Mouse (Mus musculus) MEL (cell line): ENCODE data around the gene Capn8. TPM values are rescaled to one million over a fixed set of nuclear protein-coding genes. Genes with fewer than 3 reads are reported as not detected.
A peak's percentile ranks its signal among the peaks of the same experiment; 100 is the strongest.

Experiments
- DNase-seq: peaks from one replicate; pipeline ENCODE4 v3.0.0; 2011; ENCODE audit warnings: low read depth, low spot score
- H3K27ac ChIP-seq: 2 replicates; pipeline ENCODE4 v1.5.1; 2012; ENCODE audit warnings: low read depth, mild to moderate bottlenecking, control low read depth, low read length, moderate library complexity; ENCODE audit not compliant: control insufficient read depth
- H3K27me3 ChIP-seq, 2 experiments: fragments of 150-350 bp in 1 of 2; sonication (generic) in 1 of 2; 2 replicates each; pipeline ENCODE4 v1.6.1; 2012; ENCODE audit warnings: low read length in 2 of 2, mild to moderate bottlenecking in 2 of 2, improper control_type of control experiment in 1 of 2, moderate library complexity in 1 of 2; ENCODE audit not compliant: insufficient read depth in 2 of 2, control insufficient read depth in 1 of 2
- H3K36me3 ChIP-seq, 2 experiments: 2 replicates each; pipeline ENCODE4 v1.6.1; 2012 to 2014; ENCODE audit warnings: low read length in 2 of 2, improper control_type of control experiment in 1 of 2, inconsistent platforms in 1 of 2, mild to moderate bottlenecking in 1 of 2; ENCODE audit not compliant: insufficient read depth in 2 of 2, control insufficient read depth in 1 of 2
- H3K4me1 ChIP-seq, 2 experiments: fragments of 150-350 bp in 1 of 2; sonication (generic) in 1 of 2; 2 replicates each; pipeline ENCODE4 v1.6.1; 2012; ENCODE audit warnings: low read length in 2 of 2, improper control_type of control experiment in 1 of 2, mild to moderate bottlenecking in 1 of 2; ENCODE audit not compliant: insufficient read depth in 2 of 2, control insufficient read depth in 1 of 2
- H3K4me3 ChIP-seq, 2 experiments: fragments of 150-350 bp in 1 of 2; sonication (generic) in 1 of 2; 2 replicates each; pipeline ENCODE4 v1.5.1; 2012; ENCODE audit warnings: low read depth in 2 of 2, low read length in 2 of 2, mild to moderate bottlenecking in 2 of 2, moderate library complexity in 2 of 2, control low read depth in 1 of 2, improper control_type of control experiment in 1 of 2; ENCODE audit not compliant: control insufficient read depth in 1 of 2, insufficient read depth in 1 of 2
- H3K79me2 ChIP-seq: 2 replicates; pipeline ENCODE4 v1.6.1; 2012; ENCODE audit warnings: mild to moderate bottlenecking, low read length, moderate library complexity; ENCODE audit not compliant: control insufficient read depth, poor library complexity, insufficient read depth
- H3K9ac ChIP-seq: 2 replicates; pipeline ENCODE4 v1.6.1; 2012; ENCODE audit warnings: low read depth, mild to moderate bottlenecking, control low read depth, low read length, moderate library complexity; ENCODE audit not compliant: control insufficient read depth, poor library complexity, severe bottlenecking
- H3K9me3 ChIP-seq: fragments of 150-350 bp; sonication (generic); replicated peaks from 2 replicates; pipeline ENCODE4 v1.6.1; 2012; ENCODE audit warnings: mild to moderate bottlenecking, low read length, improper control_type of control experiment, moderate library complexity; ENCODE audit not compliant: insufficient read depth
- CHD2 ChIP-seq: IDR thresholded peaks from 2 replicates; pipeline ENCODE4 v1.6.1; 2011; ENCODE audit warnings: low read length, improper control_type of control experiment
- EP300 ChIP-seq, 2 experiments: IDR thresholded peaks; 2 replicates each; pipeline ENCODE4 v1.6.1; 2011; ENCODE audit warnings: improper control_type of control experiment in 2 of 2, low read length in 2 of 2, low read depth in 1 of 2, mild to moderate bottlenecking in 1 of 2
- GABPA ChIP-seq: IDR thresholded peaks from 2 replicates; pipeline ENCODE4 v1.6.1; 2012; ENCODE audit warnings: low read depth, mild to moderate bottlenecking, inconsistent platforms, low read length, improper control_type of control experiment, moderate library complexity
- HCFC1 ChIP-seq: IDR thresholded peaks from 2 replicates; pipeline ENCODE4 v1.6.1; 2012; ENCODE audit warnings: low read depth, mild to moderate bottlenecking, inconsistent platforms, low read length, improper control_type of control experiment, moderate library complexity
- MEF2A ChIP-seq: IDR thresholded peaks from 2 replicates; pipeline ENCODE4 v1.6.1; 2014; ENCODE audit warnings: low read depth, mild to moderate bottlenecking, inconsistent platforms, low read length, improper control_type of control experiment; ENCODE audit not compliant: poor library complexity, insufficient replicate concordance, severe bottlenecking; ENCODE audit errors: extremely low read depth
- MXI1 ChIP-seq: IDR thresholded peaks from 2 replicates; pipeline ENCODE4 v1.6.1; 2011; ENCODE audit warnings: mild to moderate bottlenecking, low read depth, low read length, improper control_type of control experiment
- MYB ChIP-seq: IDR thresholded peaks from 2 replicates; pipeline ENCODE4 v1.6.1; 2011; ENCODE audit warnings: mild to moderate bottlenecking, low read depth, low read length, improper control_type of control experiment
- NELFE ChIP-seq: IDR thresholded peaks from 2 replicates; pipeline ENCODE4 v1.6.1; 2011; ENCODE audit warnings: low read depth, low read length, improper control_type of control experiment
- POLR2A ChIP-seq, 2 experiments: IDR thresholded peaks; 2 replicates each; pipeline ENCODE4 v1.6.1; 2011 to 2012; ENCODE audit warnings: low read length in 2 of 2, mild to moderate bottlenecking in 2 of 2, control low read depth in 1 of 2, improper control_type of control experiment in 1 of 2, low read depth in 1 of 2, moderate library complexity in 1 of 2; ENCODE audit not compliant: control insufficient read depth in 1 of 2, insufficient read depth in 1 of 2, poor library complexity in 1 of 2
- SIN3A ChIP-seq: IDR thresholded peaks from 2 replicates; pipeline ENCODE4 v1.6.1; 2012; ENCODE audit warnings: low read length, improper control_type of control experiment, inconsistent platforms
- SMC3 ChIP-seq: IDR thresholded peaks from 2 replicates; pipeline ENCODE4 v1.6.1; 2011; ENCODE audit warnings: low read depth, low read length, improper control_type of control experiment
- TBP ChIP-seq: IDR thresholded peaks from 2 replicates; pipeline ENCODE4 v1.8.0; 2011; ENCODE audit warnings: low read depth, low read length, improper control_type of control experiment
- USF2 ChIP-seq, 2 experiments: IDR thresholded peaks; 2 replicates each; pipeline ENCODE4 v1.6.1; 2011 to 2012; ENCODE audit warnings: improper control_type of control experiment in 2 of 2, low read length in 2 of 2, borderline replicate concordance in 1 of 2, inconsistent platforms in 1 of 2, low read depth in 1 of 2, mild to moderate bottlenecking in 1 of 2; ENCODE audit not compliant: insufficient read depth in 1 of 2
- ZC3H11A ChIP-seq: IDR thresholded peaks from 2 replicates; pipeline ENCODE4 v1.6.1; 2012; ENCODE audit warnings: low read depth, mild to moderate bottlenecking, inconsistent platforms, low read length, improper control_type of control experiment
- ZKSCAN1 ChIP-seq: IDR thresholded peaks from 2 replicates; pipeline ENCODE4 v1.6.1; 2012; ENCODE audit warnings: low read depth, mild to moderate bottlenecking, inconsistent platforms, low read length, improper control_type of control experiment, moderate library complexity
- ZMIZ1 ChIP-seq: IDR thresholded peaks from 2 replicates; pipeline ENCODE4 v1.6.1; 2012; ENCODE audit warnings: low read depth, mild to moderate bottlenecking, inconsistent platforms, low read length, improper control_type of control experiment, moderate library complexity
- ZNF384 ChIP-seq: IDR thresholded peaks from 2 replicates; pipeline ENCODE4 v1.6.1; 2012; ENCODE audit warnings: low read depth, mild to moderate bottlenecking, inconsistent platforms, low read length, improper control_type of control experiment
- polyA plus RNA-seq, 2 experiments: library from polyadenylated mRNA; stranded (reverse) in 1 of 2; unstranded in 1 of 2; fragments of >175 nt in 1 of 2; fragments of >200 nt in 1 of 2; gene quantifications; 2 replicates each; pipeline versions ENCODE4 v1.2.1 to v1.2.4; 2012; ENCODE audit warnings: low replicate concordance in 2 of 2, low read depth in 1 of 2; ENCODE audit not compliant: insufficient read length in 2 of 2, insufficient read depth in 1 of 2, missing spikeins in 1 of 2
- total RNA-seq: library from RNA; depleted of rRNA; stranded (reverse); fragments of 300-350 nt; gene quantifications from 2 replicates; pipeline ENCODE4 v1.2.3, GENCODE M21; 2012

The Capn8 gene
- total and polyA plus RNA-seq, 3 experiments, result not detected

DNA sequence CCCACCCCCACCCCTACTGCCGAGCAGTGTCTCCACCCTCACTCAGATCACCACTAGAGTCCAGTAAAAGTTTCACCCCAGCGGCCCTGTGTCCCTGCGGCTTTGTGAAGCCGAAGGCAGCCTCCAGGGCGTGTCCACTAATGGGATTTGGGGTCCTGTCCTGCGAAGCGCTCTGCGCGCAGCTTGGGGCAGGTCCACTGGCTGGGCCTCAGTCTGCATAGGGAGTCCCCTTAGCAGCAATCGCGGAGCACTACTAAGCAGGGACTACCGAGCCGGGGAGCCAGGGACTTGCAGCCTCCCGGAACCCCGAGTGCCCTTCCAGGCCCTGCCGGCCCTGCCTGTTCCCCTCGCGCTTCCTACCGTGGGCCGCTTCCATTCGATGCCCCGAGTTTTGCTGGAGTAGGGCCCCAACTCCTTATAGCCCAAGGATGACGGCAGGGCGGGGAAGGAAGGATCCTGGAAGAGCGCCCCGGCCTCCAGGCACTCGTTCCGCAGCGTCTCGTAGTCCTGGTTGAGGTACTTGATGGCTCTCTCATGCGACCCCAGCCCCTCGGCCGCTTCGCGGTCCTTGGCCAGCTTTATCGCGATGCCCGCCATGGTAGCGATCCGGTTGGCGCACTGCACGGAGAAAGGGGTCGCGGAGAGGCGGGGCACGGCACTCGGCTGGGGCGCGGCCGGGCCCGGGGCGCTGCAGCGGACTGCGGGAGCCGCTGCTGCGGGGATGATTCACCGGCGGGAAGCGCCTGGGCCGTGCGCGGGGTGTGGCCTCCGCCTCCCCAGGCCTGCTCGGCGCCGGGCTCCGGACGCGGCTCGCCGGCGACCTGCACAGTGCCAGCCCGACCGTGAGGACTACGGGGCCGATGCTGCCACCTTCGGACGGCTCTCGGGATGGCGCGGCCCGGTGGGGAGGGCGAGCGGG lies 47.8 kb upstream of the Capn8 start, which contains the start of gene Capn2 (continued):
- TF ChIP-seq EP300 (IDR thresholded peaks at IDR 0.05; ENCODE audit: low read depth in 1 of 2, low read length in 2 of 2) (no peak), SMC3 (peak; percentile 33), NELFE (no peak), ZC3H11A (peak; percentile 12; the same call in 1 of the 2 replicates), SIN3A (peak; percentile 47; the same call in 1 of the 2 replicates), POLR2A (IDR thresholded peaks at IDR 0.05; ENCODE audit: control insufficient read depth in 1 of 2, insufficient read depth in 1 of 2, low read depth in 1 of 2, low read length in 2 of 2, poor library complexity in 1 of 2) (peak; percentile 39 to 47; a peak in 1 of 4 replicates)

DNA sequence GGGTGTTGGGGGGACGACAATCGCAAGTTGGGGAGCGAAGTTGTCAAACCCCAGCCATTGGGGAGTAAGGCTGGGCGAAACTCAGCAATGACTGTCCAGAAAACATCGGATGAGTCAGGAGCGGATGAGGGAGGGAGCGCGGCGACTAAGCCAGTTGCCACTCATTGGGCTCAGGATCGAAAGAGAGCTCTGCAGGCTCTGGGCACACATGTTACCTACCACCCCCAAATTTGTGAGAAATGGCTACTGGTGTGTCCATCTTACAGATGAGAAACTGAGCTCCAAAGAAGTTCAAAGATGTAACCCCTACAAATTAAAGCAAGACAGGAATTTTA lies 47.2 kb upstream of the Capn8 start:
- peaks cover 0 to 48% of the 10 kb centered on the region in 2 experiments; a peak in 2 of 4 replicates for H3K36me3 ChIP-seq
- no peaks in the 10 kb centered on the region for H3K27me3 ChIP-seq
- no peaks in the 10 kb centered on the region for H3K9me3 ChIP-seq
- no peak for DNase-seq
- peaks cover 26 to 75% of the 10 kb centered on the region in 2 experiments for H3K4me1 ChIP-seq
- TF ChIP-seq GABPA, result no peak
- TF ChIP-seq MYB, result no peak
- TF ChIP-seq MXI1, result 0 out of 2 replicates have a peak, but pooled peaks have one; percentile 10
- TF ChIP-seq ZNF384, result no peak
- TF ChIP-seq POLR2A (IDR thresholded peaks at IDR 0.05; ENCODE audit: control insufficient read depth in 1 of 2, insufficient read depth in 1 of 2, low read depth in 1 of 2, low read length in 2 of 2, poor library complexity in 1 of 2), result no peak
- no peak for TF ChIP-seq CHD2
- TF ChIP-seq SIN3A, result 0 out of 2 replicates have a peak, but pooled peaks have one; percentile 11
- TF ChIP-seq MEF2A, result no peak
- TF ChIP-seq ZKSCAN1, result no peak
- no peak for TF ChIP-seq USF2 (IDR thresholded peaks at IDR 0.05; ENCODE audit: borderline replicate concordance in 1 of 2, insufficient read depth in 1 of 2, low read depth in 1 of 2, low read length in 2 of 2)
- no peak for TF ChIP-seq ZMIZ1
- TF ChIP-seq TBP, result no peak
- TF ChIP-seq HCFC1, result no peak
- H3K9ac ChIP-seq, result peak overlapping the region; percentile 86
- H3K79me2 ChIP-seq, result peaks cover 7% of the 10 kb centered on the region; the same call in 1 of the 2 replicates
- H3K4me3 ChIP-seq, result peak overlapping the region; percentile 78 to 95
- H3K27ac ChIP-seq, result 0 out of 2 replicates have a peak overlapping the region, but pooled peaks have one; percentile 5
